Mouse (Mus musculus): ENCODE measurements around the gene Odf2l.

- TF ChIP-seq POLR2A (IDR thresholded peaks at IDR 0.05; ENCODE audit: low read depth, low read length) (no peak), CTCF (IDR thresholded peaks at IDR 0.05; ENCODE audit: extremely low read depth, insufficient read depth, insufficient read length, insufficient replicate concordance) (no peak)
These were observed 53.1 kb downstream of the Odf2l start for GRCm38 (mm10) chr3:145171390-145172060.

Data from spleen, adult 2 months (tissue).